In genomic region chr1:39712261-39712660, GRCm38 (mm10) we compare ENCODE assay signal across 18 mouse cellular contexts. TPM values are rescaled to one million over a fixed set of nuclear protein-coding genes. Genes with fewer than 3 reads are reported as not detected.
DNase-seq lines count a peak whose midpoint lies in the region; ATAC-seq and TF ChIP-seq lines count a peak whose summit lies in the region.
"Had no signal": no experiment of that assay in that cellular context is flagged by ENCODE, and none has a peak within 500 bp of the region (broad histone marks: within the 10 kb centered on the region; RNA-seq: fewer than 3 reads in every experiment).

No protein-coding gene starts in this region.

- peaks cover 29% of the 10 kb centered on the region for H3K4me1 ChIP-seq in lung, adult 2 months (ENCODE audit: control insufficient read depth, insufficient read depth, low read length)
- H3K4me1 ChIP-seq in midbrain, embryonic 16.5 days (ENCODE audit: control insufficient read depth, insufficient read depth, low read length): no peaks in the 10 kb centered on the region
- H3K4me1 ChIP-seq: midbrain, embryonic 15.5 days had no signal

- H3K4me3 ChIP-seq in lung, adult 2 months (replicated peaks; ENCODE audit: extremely low read depth, low read depth, low read length): no peak overlapping the region
- no peak overlapping the region for H3K4me3 ChIP-seq in midbrain, embryonic 16.5 days (ENCODE audit: low read depth, low read length)
- H3K4me3 ChIP-seq: embryonic facial prominence, embryonic 12.5 days; hindbrain, embryonic 12.5 days; midbrain, embryonic 15.5 days; neural tube, embryonic 13.5 days had no signal

- H3K36me3 ChIP-seq in midbrain, embryonic 16.5 days (ENCODE audit: control insufficient read depth, insufficient read depth, low read length): no peaks in the 10 kb centered on the region
- H3K36me3 ChIP-seq: embryonic facial prominence, embryonic 12.5 days; hindbrain, embryonic 12.5 days; midbrain, embryonic 15.5 days; neural tube, embryonic 13.5 days had no signal

- no peak overlapping the region for H3K9ac ChIP-seq in midbrain, embryonic 16.5 days (ENCODE audit: low read depth, low read length)
- H3K9ac ChIP-seq: embryonic facial prominence, embryonic 12.5 days; hindbrain, embryonic 12.5 days; midbrain, embryonic 15.5 days; neural tube, embryonic 13.5 days had no signal

- 56% methylated on average over 7 of the region's 7 CpGs for WGBS in lung, adult 2 months
- 92% methylated on average over 7 of the region's 7 CpGs for WGBS in midbrain, embryonic 16.5 days

- H3K4me2 ChIP-seq in midbrain, embryonic 16.5 days (ENCODE audit: low read length): no peak overlapping the region
- H3K4me2 ChIP-seq: embryonic facial prominence, embryonic 12.5 days; hindbrain, embryonic 12.5 days; midbrain, embryonic 15.5 days; neural tube, embryonic 13.5 days had no signal

- no peak overlapping the region for H3K27ac ChIP-seq in midbrain, embryonic 16.5 days (ENCODE audit: low read length)
- H3K27ac ChIP-seq: embryonic facial prominence, embryonic 12.5 days; hindbrain, embryonic 12.5 days; macrophage; midbrain, embryonic 15.5 days; neural tube, embryonic 13.5 days; stomach, postnatal 0 days had no signal

- no peak for ATAC-seq in midbrain, embryonic 16.5 days
- ATAC-seq: intestine, embryonic 16.5 days; midbrain, embryonic 15.5 days had no signal

- H3K9me3 ChIP-seq in midbrain, embryonic 16.5 days (replicated peaks; ENCODE audit: control insufficient read depth, low read length, poor library complexity, severe bottlenecking): no peaks in the 10 kb centered on the region
- H3K9me3 ChIP-seq: embryonic facial prominence, embryonic 12.5 days; hindbrain, embryonic 12.5 days; midbrain, embryonic 15.5 days; neural tube, embryonic 13.5 days had no signal

- no peak for TF ChIP-seq CTCF in lung, adult 2 months (IDR thresholded peaks at IDR 0.05; ENCODE audit: insufficient read depth, low read length)

- peak; percentile 98 for DNase-seq in heart, adult 11 months
- no peak for DNase-seq in heart, postnatal 25 days (ENCODE audit: low spot score)
- DNase-seq in lung, adult 18-20 months: peak; percentile 36 to 64
- DNase-seq in lung, adult 2 months: no peak
- peak; percentile 52 to 54 for DNase-seq in heart, postnatal 10 days
- DNase-seq in lung, postnatal 4 days: peak; percentile 48 to 78
- DNase-seq: layer of hippocampus, postnatal 36 days; spleen, adult 18-20 months had no signal

- TF ChIP-seq POLR2A in lung, adult 2 months (IDR thresholded peaks at IDR 0.05; ENCODE audit: borderline replicate concordance, extremely low read depth, low read depth, low read length): no peak

- H3K27me3 ChIP-seq in midbrain, embryonic 16.5 days (ENCODE audit: control insufficient read depth, insufficient read depth, low read depth, low read length): no peaks in the 10 kb centered on the region
- H3K27me3 ChIP-seq: CH12.LX; embryonic facial prominence, embryonic 12.5 days; hindbrain, embryonic 12.5 days; midbrain, embryonic 15.5 days; neural tube, embryonic 13.5 days had no signal

- intact Hi-C loops in heart, postnatal 25 days (cut with DNase I): loop anchor here (2.0 to 5.0 kb wide), 2 partner anchors 25 to 155 kb away; no protein-coding TSS in a partner anchor
- intact Hi-C loops in heart, postnatal 10 days (cut with DNase I): no loop called here

RNA-seq across cellular contexts. Expression of gene Rfx8, which starts 8.5 kb away (rescaled TPM):
- total RNA-seq in heart, postnatal 25 days (2021): under 1 TPM; 0.34 to 0.36 TPM
- 0.14 and 0.24 TPM in 2 replicates for polyA plus RNA-seq in lung, adult 2 months (2012; rRNA removed)
- under 1 TPM; 0.53 to 0.55 TPM for total RNA-seq in heart, postnatal 10 days (2021)
- 0.15 and 0.40 TPM in 2 replicates for polyA plus RNA-seq in midbrain, embryonic 16.5 days (2015; fragmentation: Nextera tagmentation; extraction: Ambion mirVana)
- total RNA-seq: CH12.LX; gastrocnemius, adult 8-10 months had no signal
- polyA plus RNA-seq: macrophage had no signal

Comparison
In these comparisons a context has a peak if more than half of its experiments do, and no peak if none do; other contexts are left out.
1. DNase-seq: peak in heart, adult 11 months (single experiment), lung, adult 18-20 months (2 of 2), heart, postnatal 10 days (2 of 2) and lung, postnatal 4 days (2 of 2); none in heart, postnatal 25 days (single experiment) and lung, adult 2 months (single experiment).